Mouse (Mus musculus) erythroid progenitor cell, adult 5-6 weeks (primary cell): ENCODE results near the gene Palm. TPM values are rescaled to one million over a fixed set of nuclear protein-coding genes. Genes with fewer than 3 reads are reported as not detected.

Experiments used
- ATAC-seq: replicated peaks from 2 replicates; pipeline ENCODE4 v1.8.0; 2016; ENCODE audit warnings: moderate number of reproducible peaks, mild to moderate bottlenecking, moderate TSS enrichment, inconsistent platforms; ENCODE audit not compliant: poor library complexity, low FRiP score, severe bottlenecking
- total RNA-seq, 2 experiments: library from RNA; stranded (forward) in 1 of 2; stranded (reverse) in 1 of 2; fragments of 150-400 nt in 1 of 2; fragments of 186-747, 209-891 nt in 1 of 2; gene quantifications; 2 replicates each; pipeline versions ENCODE4 v1.2.3 to v1.2.4; 2015 to 2017; ENCODE audit warnings: low replicate concordance in 2 of 2

The Palm gene
- total RNA-seq, 2 experiments from 2014 or later, result 2.0 to 8.8 TPM

DNA sequence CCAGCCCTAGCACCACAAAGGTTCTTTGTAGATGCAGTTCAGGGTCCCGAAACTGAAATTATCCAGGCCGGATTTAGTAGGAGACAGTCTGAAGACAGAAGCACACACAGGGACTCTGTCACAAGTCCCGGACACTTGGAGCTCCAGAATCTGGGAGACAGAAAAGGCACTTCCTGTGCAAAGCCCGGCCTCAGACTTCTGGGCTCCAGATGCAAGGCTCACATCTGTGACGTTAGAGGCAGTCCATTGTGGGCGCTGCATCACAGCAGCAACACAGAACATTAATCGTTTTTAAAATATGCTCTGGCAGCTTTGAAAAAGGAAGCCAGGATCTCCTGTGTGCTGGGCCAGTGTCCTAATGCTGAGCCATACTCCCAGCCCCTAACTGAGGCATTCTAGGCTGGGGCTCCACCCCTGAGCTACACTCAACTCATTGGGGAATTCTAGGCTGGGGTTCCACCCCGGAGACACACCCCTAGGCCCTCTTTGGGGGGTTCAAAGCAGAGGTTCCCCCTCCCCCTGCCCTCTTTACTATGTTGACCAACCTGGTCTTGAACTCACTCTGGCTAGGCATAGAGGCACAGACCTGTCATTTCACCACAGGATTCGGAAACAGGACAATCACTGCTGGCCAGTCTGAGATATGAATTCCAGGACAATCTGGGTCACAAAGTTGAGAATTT lies 58.9 kb downstream of the Palm start:
- ATAC-seq, result no peak

GRCm38 (mm10) chr10:79852827-79853226 lies 59.5 kb downstream of the Palm start:
- ATAC-seq, result no peak

- ATAC-seq, result no peak
These were observed 60.0 kb downstream of the Palm start for GRCm38 (mm10) chr10:79853392-79853791.

GRCm38 (mm10) chr10:79853860-79854795 lies 60.8 kb downstream of the Palm start, which contains the start of gene Ptbp1:
TSS of gene Ptbp1 (plus strand) at chr10:79854427.
- peak; percentile 90 for ATAC-seq

DNA sequence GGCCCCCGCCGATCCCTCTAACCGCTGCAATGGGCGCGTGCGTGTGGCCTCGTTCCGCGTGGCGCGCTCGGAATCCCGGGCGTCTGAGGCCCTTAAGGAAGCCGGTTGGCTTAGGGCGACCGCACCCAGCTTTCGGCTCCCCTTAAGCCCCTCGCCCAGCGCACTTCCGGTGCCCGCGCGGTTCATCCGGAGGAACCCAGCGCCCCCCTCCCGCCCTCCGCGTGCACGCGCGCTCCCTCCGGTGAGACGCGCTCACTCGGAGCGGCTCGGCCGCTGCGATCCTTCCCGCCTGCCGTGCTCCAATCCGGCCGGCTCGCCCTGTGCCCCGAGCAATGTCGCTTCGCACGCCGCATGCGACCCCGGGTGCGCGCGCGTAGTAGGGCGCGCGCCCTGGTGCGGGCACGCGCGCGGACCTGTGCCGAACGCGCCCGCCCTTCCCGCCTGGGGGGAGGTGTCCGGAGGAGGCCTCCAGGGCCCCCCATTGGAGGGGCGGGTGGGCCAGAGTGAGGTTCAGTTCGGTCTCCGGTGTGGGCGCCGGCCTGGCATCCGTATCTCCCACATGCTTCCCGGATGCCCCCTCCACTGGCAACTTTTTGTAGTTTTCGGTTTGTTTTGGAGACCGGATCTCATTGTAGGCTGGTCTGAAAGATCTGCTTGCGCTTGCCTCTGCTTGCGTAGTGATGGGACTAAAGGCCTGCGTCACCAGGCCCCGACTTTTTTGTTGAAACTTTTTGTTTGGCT lies 61.6 kb downstream of the Palm start:
- ATAC-seq, result no peak

GRCm38 (mm10) chr10:79855558-79856184 lies 62.3 kb downstream of the Palm start:
- ATAC-seq, result no peak

DNA sequence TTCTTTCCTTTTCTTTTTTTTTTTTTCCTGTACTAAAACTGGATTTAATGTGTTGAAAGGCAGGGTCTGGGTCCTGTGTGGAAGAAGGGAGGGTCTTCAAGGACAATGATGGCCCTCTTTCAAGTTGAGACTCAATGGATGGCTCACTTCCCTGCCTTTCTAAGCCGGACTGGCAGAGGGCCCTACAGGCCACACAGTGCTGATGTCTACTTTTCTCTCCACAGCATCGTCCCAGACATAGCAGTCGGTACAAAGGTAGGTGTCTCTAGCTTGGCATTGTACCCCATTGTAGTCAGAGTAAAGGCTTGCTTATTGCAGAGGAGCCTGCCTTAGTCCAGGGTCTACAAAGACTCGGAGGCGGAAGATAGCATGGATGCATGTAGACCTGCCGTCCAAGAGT lies 62.9 kb downstream of the Palm start:
- no peak for ATAC-seq

- no peak for ATAC-seq
These were observed 63.5 kb downstream of the Palm start for GRCm38 (mm10) chr10:79856704-79857451.

DNA sequence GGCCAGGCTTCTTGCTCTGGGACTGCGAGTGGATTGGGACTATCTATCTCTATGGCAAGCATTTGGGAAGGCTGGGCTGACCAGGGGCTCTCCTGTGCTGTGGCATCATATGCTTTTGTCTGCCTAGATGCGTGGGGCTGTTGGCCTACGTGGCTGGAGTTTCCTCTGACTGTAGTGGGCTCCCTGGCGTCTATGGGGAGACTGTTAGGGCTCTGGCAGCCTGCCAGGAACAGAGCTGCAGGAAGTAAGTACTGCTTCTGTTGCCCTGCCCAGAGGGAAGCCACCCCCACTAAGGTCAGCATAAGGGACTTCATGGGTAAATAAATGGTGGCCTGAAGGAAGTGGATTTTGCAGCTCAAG lies 64.1 kb downstream of the Palm start:
- ATAC-seq, result no peak

GRCm38 (mm10) chr10:79857894-79858293 lies 64.5 kb downstream of the Palm start:
- no peak for ATAC-seq

- no peak for ATAC-seq
These were observed 65.2 kb downstream of the Palm start for GRCm38 (mm10) chr10:79858416-79859074.

DNA sequence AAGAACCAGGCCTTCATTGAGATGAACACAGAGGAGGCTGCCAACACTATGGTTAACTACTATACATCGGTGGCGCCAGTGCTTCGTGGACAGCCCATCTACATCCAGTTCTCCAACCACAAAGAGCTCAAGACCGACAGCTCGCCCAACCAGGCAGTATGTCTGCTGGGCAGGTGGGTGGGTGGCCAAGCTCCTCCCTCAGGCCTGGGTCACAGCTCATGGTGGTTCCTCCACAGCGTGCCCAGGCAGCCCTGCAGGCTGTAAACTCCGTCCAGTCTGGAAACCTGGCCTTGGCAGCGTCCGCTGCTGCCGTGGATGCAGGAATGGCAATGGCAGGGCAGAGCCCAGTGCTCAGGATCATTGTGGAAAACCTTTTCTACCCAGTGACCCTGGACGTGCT lies 65.7 kb downstream of the Palm start:
- no peak for ATAC-seq

- no peak for ATAC-seq
These were observed 66.9 kb downstream of the Palm start for GRCm38 (mm10) chr10:79860079-79860911.

GRCm38 (mm10) chr10:79861230-79862048 lies 68.1 kb downstream of the Palm start:
- ATAC-seq, result no peak

DNA sequence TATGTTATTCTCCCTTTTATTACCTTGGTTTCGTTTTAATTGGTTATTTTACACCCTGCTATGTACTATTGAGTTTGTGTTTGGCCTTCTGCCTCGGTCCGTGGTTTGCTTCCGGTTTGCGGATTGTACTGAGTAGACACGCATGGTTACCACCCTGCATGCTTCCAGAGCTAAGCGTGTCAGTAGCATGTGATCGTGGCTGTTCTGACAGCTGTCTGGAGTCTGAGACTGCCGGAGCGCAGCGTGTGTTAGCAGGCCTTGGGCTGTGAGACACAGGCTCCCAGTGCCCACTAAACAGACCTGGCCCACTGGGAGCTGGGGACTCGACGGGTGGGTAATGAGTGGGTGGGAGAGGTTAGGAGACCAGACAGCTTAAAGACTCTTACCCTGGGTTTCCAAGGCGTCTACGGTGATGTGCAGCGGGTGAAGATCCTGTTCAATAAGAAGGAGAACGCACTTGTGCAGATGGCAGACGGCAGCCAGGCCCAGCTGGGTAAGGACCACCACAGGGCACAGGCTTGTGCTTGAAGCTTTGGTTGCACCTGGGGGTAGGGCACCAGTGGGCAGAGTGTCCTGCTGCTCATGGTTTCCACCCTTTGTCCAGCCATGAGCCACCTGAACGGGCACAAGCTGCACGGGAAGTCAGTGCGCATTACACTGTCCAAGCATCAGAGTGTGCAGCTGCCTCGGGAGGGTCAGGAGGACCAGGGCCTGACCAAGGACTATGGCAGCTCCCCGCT lies 68.8 kb downstream of the Palm start:
- ATAC-seq, result no peak

DNA sequence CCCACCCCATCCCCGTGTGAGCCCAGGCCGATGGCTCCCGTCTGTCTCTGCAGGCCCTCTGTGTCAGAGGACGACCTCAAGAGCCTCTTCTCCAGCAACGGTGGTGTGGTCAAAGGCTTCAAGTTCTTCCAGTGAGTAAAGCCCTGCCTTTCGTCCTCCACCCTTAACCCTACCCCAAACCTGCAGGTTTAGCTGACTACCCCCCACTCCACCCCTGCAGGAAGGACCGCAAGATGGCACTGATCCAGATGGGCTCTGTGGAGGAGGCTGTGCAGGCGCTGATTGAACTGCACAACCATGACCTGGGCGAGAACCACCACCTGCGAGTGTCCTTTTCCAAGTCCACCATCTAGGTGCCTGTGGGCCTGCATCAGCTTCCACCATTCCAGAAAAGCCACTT lies 69.6 kb downstream of the Palm start:
- ATAC-seq, result no peak
